Mouse (Mus musculus): ENCODE measurements around the gene Zfp36l3. TPM values are rescaled to one million over a fixed set of nuclear protein-coding genes. Genes with fewer than 3 reads are reported as not detected.

Zfp36l3 gene
- polyA plus RNA-seq (2015; fragmentation: Illumina TruSeq; extraction: RNeasy Lipid Tissue Mini Kit (QIAGEN cat#74804); ENCODE audit: insufficient read depth, low read depth, low replicate concordance), result not detected

GRCm38 (mm10) chrX:53776276-53776675, at the start of gene Zfp36l3:
Zfp36l3 (minus strand) TSS chrX:53776394.

GRCm38 (mm10) chrX:53797519-53797918, 21.3 kb upstream of the Zfp36l3 start, which contains the start of gene Xlr:
Xlr (minus strand) TSS chrX:53797706.

GRCm38 (mm10) chrX:53757736-53758135, 18.5 kb downstream of the Zfp36l3 start, which contains the start of gene 1700013H16Rik:
1700013H16Rik (minus strand) TSS chrX:53757831.

GRCm38 (mm10) chrX:53724596-53724995, 51.6 kb downstream of the Zfp36l3 start, which contains the start of gene 4930502E18Rik:
4930502E18Rik (plus strand) TSS chrX:53724826.

Other genes starting within 250 kb of the Zfp36l3 start
- 9.1 TPM for gene Rtl8c, start 168.4 kb downstream of the Zfp36l3 start, polyA plus RNA-seq (2015; fragmentation: Illumina TruSeq; extraction: RNeasy Lipid Tissue Mini Kit (QIAGEN cat#74804); ENCODE audit: insufficient read depth, low read depth, low replicate concordance)
- not detected for gene Gm14597, start 167.4 kb downstream of the Zfp36l3 start, polyA plus RNA-seq (2015; fragmentation: Illumina TruSeq; extraction: RNeasy Lipid Tissue Mini Kit (QIAGEN cat#74804); ENCODE audit: insufficient read depth, low read depth, low replicate concordance)
- gene Rtl8a, start 132.7 kb downstream of the Zfp36l3 start, polyA plus RNA-seq (2015; fragmentation: Illumina TruSeq; extraction: RNeasy Lipid Tissue Mini Kit (QIAGEN cat#74804); ENCODE audit: insufficient read depth, low read depth, low replicate concordance), result 29.6 TPM
- 24.2 TPM for gene Rtl8b, start 106.0 kb downstream of the Zfp36l3 start, polyA plus RNA-seq (2015; fragmentation: Illumina TruSeq; extraction: RNeasy Lipid Tissue Mini Kit (QIAGEN cat#74804); ENCODE audit: insufficient read depth, low read depth, low replicate concordance)
- not detected for gene 4930502E18Rik, start 51.6 kb downstream of the Zfp36l3 start, polyA plus RNA-seq (2015; fragmentation: Illumina TruSeq; extraction: RNeasy Lipid Tissue Mini Kit (QIAGEN cat#74804); ENCODE audit: insufficient read depth, low read depth, low replicate concordance)
- not detected for gene 1700013H16Rik, start 18.6 kb downstream of the Zfp36l3 start, polyA plus RNA-seq (2015; fragmentation: Illumina TruSeq; extraction: RNeasy Lipid Tissue Mini Kit (QIAGEN cat#74804); ENCODE audit: insufficient read depth, low read depth, low replicate concordance)
- not detected for gene Xlr, start 21.3 kb upstream of the Zfp36l3 start, polyA plus RNA-seq (2015; fragmentation: Illumina TruSeq; extraction: RNeasy Lipid Tissue Mini Kit (QIAGEN cat#74804); ENCODE audit: insufficient read depth, low read depth, low replicate concordance)

Measured in pancreas, adult 10 weeks (tissue).